Mouse (Mus musculus): ENCODE measurements around the gene Surf1. TPM values are rescaled to one million over a fixed set of nuclear protein-coding genes. Genes with fewer than 3 reads are reported as not detected.

Gene Surf1
- total and polyA plus RNA-seq, 3 experiments, result 52.1 to 74.8 TPM; not detected in 1

GRCm38 (mm10) chr2:26903311-26903710 is 13.0 kb downstream of the Surf1 start:
- peaks cover 1 to 10% of the 10 kb centered on the region in 2 experiments for H3K36me3 ChIP-seq (ENCODE audit: control insufficient read depth in 1 of 2, insufficient read depth in 2 of 2, low read length in 2 of 2)
- H3K4me1 ChIP-seq (ENCODE audit: control insufficient read depth in 1 of 2, insufficient read depth in 2 of 2, low read length in 2 of 2), result peaks cover 0 to 4% of the 10 kb centered on the region in 2 experiments; a peak in 1 of 4 replicates

GRCm38 (mm10) chr2:26902467-26903220 is 13.7 kb downstream of the Surf1 start, which contains the start of gene Surf6:
TSS of gene Surf6 (minus strand) at chr2:26902879.
- Histone ChIP-seq H3K9ac (ENCODE audit: control insufficient read depth, low read depth, low read length, poor library complexity, severe bottlenecking) (peak within 1 kb of the TSS; percentile 89), H3K36me3 (ENCODE audit: control insufficient read depth in 1 of 2, insufficient read depth in 2 of 2, low read length in 2 of 2) (peaks cover 4 to 10% of the 10 kb centered on the region in 2 experiments), H3K27me3 (ENCODE audit: control insufficient read depth in 1 of 2, insufficient read depth in 2 of 2, low read length in 2 of 2) (no peaks in the 10 kb centered on the region), H3K4me3 (ENCODE audit: control insufficient read depth in 1 of 2, insufficient read depth in 1 of 2, low read depth in 2 of 2, low read length in 2 of 2) (peak within 1 kb of the TSS; percentile 82 to 85), H3K79me2 (ENCODE audit: control insufficient read depth, insufficient read depth, low read length, poor library complexity) (peaks cover 46% of the 10 kb centered on the region), H3K9me3 (replicated peaks; ENCODE audit: insufficient read depth, low read length) (no peaks in the 10 kb centered on the region), H3K27ac (ENCODE audit: control insufficient read depth, low read depth, low read length) (peak within 1 kb of the TSS; percentile 91), H3K4me1 (ENCODE audit: control insufficient read depth in 1 of 2, insufficient read depth in 2 of 2, low read length in 2 of 2) (peaks cover 0 to 4% of the 10 kb centered on the region in 2 experiments; a peak in 1 of 4 replicates)
- peak; percentile 99 for DNase-seq (ENCODE audit: low read depth, low spot score)
- TF ChIP-seq NELFE (IDR thresholded peaks at IDR 0.05; ENCODE audit: low read depth, low read length) (peak; percentile 91), BHLHE40 (IDR thresholded peaks at IDR 0.05; ENCODE audit: borderline replicate concordance, low read depth, low read length) (0 out of 2 replicates have a peak, but pooled peaks have one; percentile 0), MYB (IDR thresholded peaks at IDR 0.05; ENCODE audit: low read depth, low read length) (no peak), NRF1 (IDR thresholded peaks at IDR 0.05; ENCODE audit: insufficient read depth, low read depth, low read length, poor library complexity, severe bottlenecking) (peak; percentile 87), MEF2A (IDR thresholded peaks at IDR 0.05; ENCODE audit: extremely low read depth, insufficient replicate concordance, low read depth, low read length, poor library complexity, severe bottlenecking) (no peak), POLR2AphosphoS5 (IDR thresholded peaks at IDR 0.05; ENCODE audit: borderline replicate concordance, low read depth, low read length) (no peak), TCF12 (IDR thresholded peaks at IDR 0.05; ENCODE audit: low read depth, low read length) (peak; percentile 56; the same call in 1 of the 2 replicates), ZNF384 (IDR thresholded peaks at IDR 0.05; ENCODE audit: low read depth, low read length) (no peak), MAZ (IDR thresholded peaks at IDR 0.05; ENCODE audit: low read depth, low read length) (peak; percentile 56), ETS1 (IDR thresholded peaks at IDR 0.05; ENCODE audit: low read depth, low read length) (peak; percentile 80), EP300 (IDR thresholded peaks at IDR 0.05; ENCODE audit: low read depth in 1 of 2, low read length in 2 of 2) (no peak; a peak in 1 of 4 replicates), JUND (IDR thresholded peaks at IDR 0.05; ENCODE audit: low read depth, low read length) (no peak), TAL1 (IDR thresholded peaks at IDR 0.05; ENCODE audit: low read length) (no peak), MXI1 (IDR thresholded peaks at IDR 0.05; ENCODE audit: low read depth, low read length) (peak; percentile 93), POLR2A (IDR thresholded peaks at IDR 0.05; ENCODE audit: control insufficient read depth in 1 of 2, insufficient read depth in 1 of 2, low read depth in 1 of 2, low read length in 2 of 2, poor library complexity in 1 of 2) (peak; percentile 76 to 98), ZKSCAN1 (IDR thresholded peaks at IDR 0.05; ENCODE audit: low read depth, low read length) (no peak), TBP (IDR thresholded peaks at IDR 0.05; ENCODE audit: low read depth, low read length) (peak; percentile 86), HCFC1 (IDR thresholded peaks at IDR 0.05; ENCODE audit: low read depth, low read length) (peak; percentile 93), SIN3A (IDR thresholded peaks at IDR 0.05; ENCODE audit: low read length) (peak; percentile 99), RCOR1 (IDR thresholded peaks at IDR 0.05; ENCODE audit: low read depth, low read length) (no peak), USF1 (IDR thresholded peaks at IDR 0.05; ENCODE audit: low read depth, low read length) (peak; percentile 63), ZC3H11A (IDR thresholded peaks at IDR 0.05; ENCODE audit: low read depth, low read length) (no peak), KAT2A (conservative IDR thresholded peaks at IDR 0.05; ENCODE audit: low read depth, low read length) (peak; percentile 69; the same call in 1 of the 2 replicates), SMC3 (IDR thresholded peaks at IDR 0.05; ENCODE audit: low read depth, low read length) (no peak), E2F4 (IDR thresholded peaks at IDR 0.05; ENCODE audit: borderline replicate concordance, low read depth, low read length) (no peak), ZMIZ1 (IDR thresholded peaks at IDR 0.05; ENCODE audit: low read depth, low read length) (peak; percentile 85), USF2 (IDR thresholded peaks at IDR 0.05; ENCODE audit: borderline replicate concordance in 1 of 2, insufficient read depth in 1 of 2, low read depth in 1 of 2, low read length in 2 of 2) (no peak)

More at GRCm38 (mm10) chr2:26903311-26903710, 13.0 kb downstream of the Surf1 start:
- H3K27me3 ChIP-seq (ENCODE audit: control insufficient read depth in 1 of 2, insufficient read depth in 2 of 2, low read length in 2 of 2), result no peaks in the 10 kb centered on the region
- peaks cover 51% of the 10 kb centered on the region for H3K79me2 ChIP-seq (ENCODE audit: control insufficient read depth, insufficient read depth, low read length, poor library complexity)
- peak overlapping the region; percentile 91 for H3K27ac ChIP-seq (ENCODE audit: control insufficient read depth, low read depth, low read length)
- peak; percentile 70 for DNase-seq (ENCODE audit: low read depth, low spot score)
- no peaks in the 10 kb centered on the region for H3K9me3 ChIP-seq (replicated peaks; ENCODE audit: insufficient read depth, low read length)
- H3K4me3 ChIP-seq (ENCODE audit: control insufficient read depth in 1 of 2, insufficient read depth in 1 of 2, low read depth in 2 of 2, low read length in 2 of 2), result peak overlapping the region; percentile 74 to 82
- 0 out of 2 replicates have a peak, but pooled peaks have one; percentile 22 for TF ChIP-seq RCOR1 (IDR thresholded peaks at IDR 0.05; ENCODE audit: low read depth, low read length)
- 0 out of 2 replicates have a peak, but pooled peaks have one; percentile 53 for TF ChIP-seq MAX (IDR thresholded peaks at IDR 0.05; ENCODE audit: low read length)
- TF ChIP-seq MYC (IDR thresholded peaks at IDR 0.05; ENCODE audit: low read depth, low read length), result 0 out of 2 replicates have a peak, but pooled peaks have one; percentile 10
- TF ChIP-seq SMC3 (IDR thresholded peaks at IDR 0.05; ENCODE audit: low read depth, low read length), result no peak
- no peak for TF ChIP-seq E2F4 (IDR thresholded peaks at IDR 0.05; ENCODE audit: borderline replicate concordance, low read depth, low read length)
- peak overlapping the region; percentile 79 for H3K9ac ChIP-seq (ENCODE audit: control insufficient read depth, low read depth, low read length, poor library complexity, severe bottlenecking)

Measured in MEL (cell line).